Mouse (Mus musculus) erythroblast, embryonic 14.5 days (primary cell): Measurements from ENCODE around the gene Enho. TPM values are rescaled to one million over a fixed set of nuclear protein-coding genes. Genes with fewer than 3 reads are reported as not detected.

Source experiments
- H3K27me3 ChIP-seq: 2 replicates; pipeline ENCODE4 v1.6.1; 2012; ENCODE audit warnings: inconsistent platforms; ENCODE audit not compliant: control insufficient read depth
- H3K36me3 ChIP-seq: 2 replicates; pipeline ENCODE4 v1.6.1; 2012; ENCODE audit warnings: mild to moderate bottlenecking, inconsistent platforms; ENCODE audit not compliant: control insufficient read depth
- H3K4me1 ChIP-seq: 2 replicates; pipeline ENCODE4 v1.6.1; 2012; ENCODE audit warnings: inconsistent platforms; ENCODE audit not compliant: control insufficient read depth
- H3K4me3 ChIP-seq: replicated peaks from 2 replicates; pipeline ENCODE3; 2012; ENCODE audit warnings: moderate library complexity, mild to moderate bottlenecking, inconsistent platforms
- H3K9me3 ChIP-seq: 2 replicates; pipeline ENCODE4 v1.6.1; 2012; ENCODE audit warnings: low read length, inconsistent platforms, mixed read lengths; ENCODE audit not compliant: control insufficient read depth
- GATA1 ChIP-seq: IDR thresholded peaks from 2 replicates; pipeline ENCODE4 v1.6.1; 2012; ENCODE audit warnings: low read length, inconsistent platforms, mixed read lengths
- TAL1 ChIP-seq: IDR thresholded peaks from 3 replicates; pipeline ENCODE4 v1.6.1; 2012; ENCODE audit warnings: low read length, inconsistent platforms, mixed read lengths
- polyA plus RNA-seq: library from polyadenylated mRNA; stranded (reverse); fragments of >175 nt; gene quantifications from 2 replicates; pipeline ENCODE4 v1.2.3, GENCODE M21; 2012

The Enho gene
- polyA plus RNA-seq, 1 experiment, result 0.04 TPM

DNA sequence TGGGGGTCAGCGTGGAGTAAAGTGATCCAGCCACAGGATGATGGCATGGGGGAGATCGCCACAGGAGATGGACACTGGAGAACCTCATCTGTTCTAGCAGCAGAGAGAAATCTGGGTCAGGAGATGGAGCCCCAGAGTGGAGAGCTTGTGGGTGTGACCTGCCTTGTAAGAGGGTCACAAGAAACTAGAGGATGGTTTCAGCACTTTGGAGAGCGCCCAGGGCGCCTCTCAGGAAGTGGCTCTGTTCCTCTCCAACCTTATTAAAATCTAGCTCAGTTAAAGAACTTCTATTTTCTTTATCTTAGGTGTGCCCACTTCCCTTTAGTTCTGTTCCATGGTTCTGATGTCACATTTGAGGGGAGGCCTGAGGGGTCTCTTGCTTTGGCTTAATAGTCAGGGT, 33.3 kb downstream of the Enho start:
- peaks cover 2% of the 10 kb centered on the region; the same call in 1 of the 2 replicates for H3K27me3 ChIP-seq
- no peaks in the 10 kb centered on the region for H3K36me3 ChIP-seq
- H3K9me3 ChIP-seq, result no peaks in the 10 kb centered on the region
- TF ChIP-seq GATA1, result no peak
- TF ChIP-seq TAL1, result no peak
- H3K4me1 ChIP-seq, result no peaks in the 10 kb centered on the region
- no peak overlapping the region for H3K4me3 ChIP-seq

DNA sequence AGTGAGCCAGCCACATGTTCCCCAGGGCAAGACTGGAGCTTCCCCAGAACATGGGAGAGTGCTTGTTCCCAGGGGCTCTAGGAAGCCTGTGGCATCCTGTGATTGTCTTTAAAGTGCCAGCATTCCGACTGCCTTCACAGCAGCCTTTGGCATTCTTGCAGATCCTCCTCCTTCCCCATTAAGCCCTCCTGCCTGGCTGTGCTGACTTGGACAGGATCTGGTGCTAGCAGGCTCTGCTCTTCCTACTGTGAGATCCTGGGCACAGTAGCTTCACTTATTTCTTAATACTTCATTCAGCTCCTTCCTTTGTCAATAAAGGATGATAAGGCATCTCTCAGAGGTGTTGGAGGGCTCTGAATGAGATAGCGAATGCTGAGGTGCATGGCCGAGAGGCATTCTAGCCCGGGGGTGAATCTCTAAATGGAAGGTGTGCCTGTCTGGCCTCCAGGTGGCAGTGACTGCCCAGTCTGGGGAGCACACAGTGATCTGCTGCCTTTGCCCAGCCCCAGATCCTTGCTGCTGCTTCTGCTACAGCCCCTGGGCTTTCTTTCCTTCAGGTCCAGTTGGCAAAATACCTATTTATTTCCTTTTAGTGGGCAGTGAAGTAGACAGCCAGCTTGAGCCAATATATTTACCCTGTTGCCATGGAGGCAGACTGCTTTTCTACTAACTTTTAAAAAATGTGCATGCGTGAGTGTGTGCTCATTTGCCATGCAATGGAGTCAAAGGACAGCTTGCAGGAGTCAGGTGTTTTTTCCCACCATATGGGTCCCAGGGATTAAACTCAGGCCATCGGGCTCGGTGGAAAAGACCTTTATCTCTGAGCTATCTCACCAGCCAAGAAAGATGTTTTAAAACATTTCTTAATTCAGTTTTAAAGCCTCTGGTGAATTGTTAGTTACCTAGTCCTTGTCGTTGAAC, 35.4 kb downstream of the Enho start:
- Histone ChIP-seq H3K27me3 (peaks cover 2% of the 10 kb centered on the region; the same call in 1 of the 2 replicates), H3K36me3 (no peaks in the 10 kb centered on the region), H3K4me1 (no peaks in the 10 kb centered on the region), H3K9me3 (no peaks in the 10 kb centered on the region), H3K4me3 (no peak overlapping the region)
- no peak for TF ChIP-seq GATA1
- TF ChIP-seq TAL1, result no peak

DNA sequence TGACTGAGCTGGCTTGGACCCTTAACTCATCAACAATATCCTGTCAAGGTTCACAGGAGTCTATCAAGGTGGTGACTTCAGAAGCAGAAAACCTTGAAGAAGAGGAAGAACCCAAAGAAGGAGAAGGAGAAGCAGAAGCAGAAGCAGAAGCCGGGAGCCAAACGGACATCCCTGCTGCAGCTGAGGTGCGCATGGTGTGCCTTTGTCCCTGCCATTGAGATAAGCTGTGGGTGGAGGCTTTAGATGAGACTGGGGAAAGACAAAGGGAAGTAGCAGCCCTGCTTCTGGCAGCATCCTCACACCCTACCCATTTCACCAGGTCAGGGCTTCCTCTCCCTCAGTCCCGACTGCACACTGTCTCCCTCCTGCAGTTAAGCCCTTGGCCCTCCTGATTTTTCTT, 37.3 kb downstream of the Enho start:
- no peaks in the 10 kb centered on the region for H3K9me3 ChIP-seq
- H3K27me3 ChIP-seq, result peaks cover 2% of the 10 kb centered on the region; the same call in 1 of the 2 replicates
- no peaks in the 10 kb centered on the region for H3K4me1 ChIP-seq
- TF ChIP-seq TAL1 (no peak), GATA1 (no peak)
- no peak overlapping the region for H3K4me3 ChIP-seq
- H3K36me3 ChIP-seq, result no peaks in the 10 kb centered on the region

Other genes with a start within 250 kb of the Enho start
- 0.38 and 1.3 TPM in 2 replicates for gene Kif24, start 175.4 kb downstream of the Enho start, polyA plus RNA-seq
- gene Nudt2, start 175.2 kb downstream of the Enho start, polyA plus RNA-seq, result 0.55 and 1.5 TPM in 2 replicates
- gene AI464131, start 137.2 kb downstream of the Enho start, polyA plus RNA-seq, result not detected in 2 replicates
- 0.11 TPM in 1 of 2 replicates, not detected in the other for gene 1110017D15Rik, start 123.0 kb downstream of the Enho start, polyA plus RNA-seq
- gene Fam219a, start 70.8 kb downstream of the Enho start, polyA plus RNA-seq, result 0.14 and 0.16 TPM in 2 replicates
- gene Dnaic1, start 70.5 kb downstream of the Enho start, polyA plus RNA-seq, result not detected in 2 replicates
- gene Cntfr, start 56.8 kb upstream of the Enho start, polyA plus RNA-seq, result not detected in 2 replicates
- 0.14 and 0.17 TPM in 2 replicates for gene Il11ra1, start 59.7 kb upstream of the Enho start, polyA plus RNA-seq
- gene Rpp25l, start 73.2 kb upstream of the Enho start, polyA plus RNA-seq, result 7.5 and 11.4 TPM in 2 replicates
- 23.8 and 38.0 TPM in 2 replicates for gene Dctn3, start 82.8 kb upstream of the Enho start, polyA plus RNA-seq
- not detected in 2 replicates for gene Arid3c, start 90.8 kb upstream of the Enho start, polyA plus RNA-seq
- gene Galt, start 114.9 kb upstream of the Enho start, polyA plus RNA-seq, result 0.87 and 2.4 TPM in 2 replicates
- 1.1 and 1.3 TPM in 2 replicates for gene Sigmar1, start 115.8 kb upstream of the Enho start, polyA plus RNA-seq
- 1.0 and 1.3 TPM in 2 replicates for gene Ccl27a, start 133.9 kb upstream of the Enho start, polyA plus RNA-seq